Mouse (Mus musculus): Measurements from ENCODE around the gene Ldb2.

The Ldb2 gene

DNA sequence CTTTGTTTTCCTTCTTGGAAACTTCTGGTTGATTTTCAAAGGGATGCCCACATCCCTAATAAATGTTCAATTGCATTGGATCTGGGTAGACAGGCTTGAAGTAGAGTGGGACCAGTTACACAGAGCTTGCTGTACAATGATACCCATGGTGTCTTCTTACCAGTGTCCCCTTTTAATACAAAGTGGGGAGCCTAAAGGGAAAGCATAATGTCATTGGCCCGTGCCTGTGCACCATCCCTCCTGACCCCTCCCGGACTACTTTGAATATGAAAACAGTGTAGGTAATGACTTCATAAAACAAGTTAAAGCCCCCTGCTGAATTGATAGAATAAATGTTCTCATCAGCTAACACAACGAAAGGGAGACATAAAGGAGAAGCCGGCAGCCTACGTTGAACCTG, 172.0 kb downstream of the Ldb2 start:
- TF ChIP-seq NANOG (IDR thresholded peaks at IDR 0.05; ENCODE audit: borderline replicate concordance, low read length), result no peak
- no peak for TF ChIP-seq POU5F1 (IDR thresholded peaks at IDR 0.05; ENCODE audit: borderline replicate concordance, low read length)
- TF ChIP-seq CTCF (conservative IDR thresholded peaks at IDR 0.05; ENCODE audit: low read length), result no peak
- H3K4me1 ChIP-seq (replicated peaks; ENCODE audit: low read depth, low read length), result no peaks in the 10 kb centered on the region
- H3K27me3 ChIP-seq (ENCODE audit: insufficient read depth, low read length), result no peaks in the 10 kb centered on the region
- H3K4me3 ChIP-seq (replicated peaks; ENCODE audit: low read length), result no peak overlapping the region
- H3K9me3 ChIP-seq (ENCODE audit: low read length), result no peaks in the 10 kb centered on the region
- no peaks in the 10 kb centered on the region for H3K36me3 ChIP-seq (ENCODE audit: insufficient read depth, low read length)

- no peaks in the 10 kb centered on the region for H3K4me1 ChIP-seq (replicated peaks; ENCODE audit: low read depth, low read length)
- H3K27me3 ChIP-seq (ENCODE audit: insufficient read depth, low read length), result no peaks in the 10 kb centered on the region
- no peak for TF ChIP-seq NANOG (IDR thresholded peaks at IDR 0.05; ENCODE audit: borderline replicate concordance, low read length)
- TF ChIP-seq POU5F1 (IDR thresholded peaks at IDR 0.05; ENCODE audit: borderline replicate concordance, low read length), result no peak
- TF ChIP-seq CTCF (conservative IDR thresholded peaks at IDR 0.05; ENCODE audit: low read length), result no peak
- H3K9me3 ChIP-seq (ENCODE audit: low read length), result no peaks in the 10 kb centered on the region
- H3K4me3 ChIP-seq (replicated peaks; ENCODE audit: low read length), result no peak overlapping the region
- no peaks in the 10 kb centered on the region for H3K36me3 ChIP-seq (ENCODE audit: insufficient read depth, low read length)
Observed at GRCm38 (mm10) chr5:44626885-44627284, 172.6 kb downstream of the Ldb2 start.

DNA sequence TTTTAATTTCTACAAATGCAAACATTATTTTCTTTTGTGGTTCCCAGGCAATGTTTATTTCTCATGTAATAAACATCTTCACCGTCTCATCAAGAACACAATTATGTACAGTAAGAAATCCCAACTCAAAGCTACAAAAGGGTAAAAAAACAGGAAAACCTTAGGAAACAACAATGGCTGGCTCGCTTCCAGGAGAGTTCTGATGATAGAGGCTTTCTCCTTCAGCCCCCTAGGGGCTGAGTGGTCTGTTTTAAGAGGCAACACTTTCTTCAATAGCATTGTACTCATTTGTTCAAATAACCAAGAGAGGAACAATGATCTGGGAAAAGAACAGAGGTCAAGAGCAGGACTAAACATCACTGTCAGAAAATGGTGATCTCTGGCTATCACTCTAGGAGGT, 173.4 kb downstream of the Ldb2 start:
- H3K4me3 ChIP-seq (replicated peaks; ENCODE audit: low read length), result no peak overlapping the region

DNA sequence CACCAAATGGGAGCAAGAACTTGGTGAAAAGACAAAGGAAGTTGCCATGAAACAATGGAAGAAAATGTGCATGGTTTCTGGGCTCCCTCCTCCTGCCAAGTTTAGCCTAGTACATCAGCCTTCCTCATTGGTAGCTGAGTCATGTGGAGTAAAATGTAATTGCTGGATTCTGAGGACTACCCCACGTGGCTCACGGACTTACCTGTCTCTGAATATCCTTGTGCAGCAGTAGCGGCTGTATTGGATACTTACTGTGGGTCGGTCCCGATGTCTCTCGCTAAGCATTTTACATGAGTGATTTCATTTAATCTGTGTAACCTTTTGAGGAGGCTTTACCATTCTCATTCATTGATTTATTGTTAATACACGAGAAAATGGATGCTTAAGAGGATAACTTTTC, 183.8 kb downstream of the Ldb2 start:
- H3K27me3 ChIP-seq (ENCODE audit: insufficient read depth, low read length), result no peaks in the 10 kb centered on the region
- no peaks in the 10 kb centered on the region for H3K36me3 ChIP-seq (ENCODE audit: insufficient read depth, low read length)
- no peak overlapping the region for H3K4me3 ChIP-seq (replicated peaks; ENCODE audit: low read length)
- H3K4me1 ChIP-seq (replicated peaks; ENCODE audit: low read depth, low read length), result no peaks in the 10 kb centered on the region
- TF ChIP-seq NANOG (IDR thresholded peaks at IDR 0.05; ENCODE audit: borderline replicate concordance, low read length) (no peak), CTCF (conservative IDR thresholded peaks at IDR 0.05; ENCODE audit: low read length) (no peak), POU5F1 (IDR thresholded peaks at IDR 0.05; ENCODE audit: borderline replicate concordance, low read length) (no peak)
- H3K9me3 ChIP-seq (ENCODE audit: low read length), result no peaks in the 10 kb centered on the region

More for the DNA sequence above, 173.4 kb downstream of the Ldb2 start:
- H3K36me3 ChIP-seq (ENCODE audit: insufficient read depth, low read length), result no peaks in the 10 kb centered on the region
- H3K9me3 ChIP-seq (ENCODE audit: low read length), result no peaks in the 10 kb centered on the region
- no peak for TF ChIP-seq CTCF (conservative IDR thresholded peaks at IDR 0.05; ENCODE audit: low read length)
- TF ChIP-seq POU5F1 (IDR thresholded peaks at IDR 0.05; ENCODE audit: borderline replicate concordance, low read length), result no peak
- TF ChIP-seq NANOG (IDR thresholded peaks at IDR 0.05; ENCODE audit: borderline replicate concordance, low read length), result no peak
- no peaks in the 10 kb centered on the region for H3K4me1 ChIP-seq (replicated peaks; ENCODE audit: low read depth, low read length)
- no peaks in the 10 kb centered on the region for H3K27me3 ChIP-seq (ENCODE audit: insufficient read depth, low read length)

- Histone ChIP-seq H3K4me3 (replicated peaks; ENCODE audit: low read length) (no peak overlapping the region), H3K4me1 (replicated peaks; ENCODE audit: low read depth, low read length) (no peaks in the 10 kb centered on the region), H3K36me3 (ENCODE audit: insufficient read depth, low read length) (no peaks in the 10 kb centered on the region), H3K27me3 (ENCODE audit: insufficient read depth, low read length) (no peaks in the 10 kb centered on the region), H3K9me3 (ENCODE audit: low read length) (no peaks in the 10 kb centered on the region)
- TF ChIP-seq CTCF (conservative IDR thresholded peaks at IDR 0.05; ENCODE audit: low read length), result no peak
- no peak for TF ChIP-seq NANOG (IDR thresholded peaks at IDR 0.05; ENCODE audit: borderline replicate concordance, low read length)
- no peak for TF ChIP-seq POU5F1 (IDR thresholded peaks at IDR 0.05; ENCODE audit: borderline replicate concordance, low read length)
Observed at GRCm38 (mm10) chr5:44608901-44609300, 190.6 kb downstream of the Ldb2 start.

- Histone ChIP-seq H3K4me1 (replicated peaks; ENCODE audit: low read depth, low read length) (no peaks in the 10 kb centered on the region), H3K9me3 (ENCODE audit: low read length) (no peaks in the 10 kb centered on the region), H3K4me3 (replicated peaks; ENCODE audit: low read length) (no peak overlapping the region), H3K27me3 (ENCODE audit: insufficient read depth, low read length) (no peaks in the 10 kb centered on the region), H3K36me3 (ENCODE audit: insufficient read depth, low read length) (no peaks in the 10 kb centered on the region)
- no peak for TF ChIP-seq NANOG (IDR thresholded peaks at IDR 0.05; ENCODE audit: borderline replicate concordance, low read length)
- TF ChIP-seq POU5F1 (IDR thresholded peaks at IDR 0.05; ENCODE audit: borderline replicate concordance, low read length), result no peak
- TF ChIP-seq CTCF (conservative IDR thresholded peaks at IDR 0.05; ENCODE audit: low read length), result no peak
Observed at GRCm38 (mm10) chr5:44601340-44601739, 198.1 kb downstream of the Ldb2 start.

DNA sequence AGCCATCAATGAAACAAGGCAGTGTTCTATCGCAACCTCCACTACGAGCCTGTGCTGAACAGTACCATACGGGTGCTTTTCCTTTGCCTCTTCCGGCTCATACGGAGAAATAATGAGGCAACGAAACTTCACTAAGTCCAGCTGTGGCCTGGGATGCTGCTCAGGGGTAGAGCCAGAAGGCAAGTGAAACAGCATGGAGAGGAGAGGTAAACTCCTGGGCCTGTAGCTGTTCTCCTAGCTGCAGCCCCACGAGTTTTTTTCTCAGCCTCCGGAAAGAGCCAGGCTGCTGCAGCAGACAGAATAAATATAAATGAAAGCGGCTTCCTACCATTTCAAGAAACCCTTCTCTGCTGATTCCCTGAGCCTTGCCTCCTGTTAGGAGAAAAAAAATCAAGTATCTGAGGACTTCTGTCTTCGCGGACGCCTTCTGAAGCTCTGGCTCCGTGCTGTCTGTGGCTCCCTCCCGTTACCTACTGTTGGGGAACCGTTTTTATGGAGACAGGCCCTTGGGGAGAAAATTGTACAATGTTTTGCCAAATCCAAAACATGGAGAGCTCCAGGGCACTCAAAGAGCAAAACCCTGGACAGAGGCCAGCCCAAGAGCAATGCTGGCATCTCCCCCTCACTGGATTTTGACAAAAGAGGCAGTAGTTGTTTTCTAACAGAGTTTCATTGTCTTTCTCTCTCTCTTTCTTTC, 205.8 kb downstream of the Ldb2 start:
- H3K9me3 ChIP-seq (ENCODE audit: low read length), result no peaks in the 10 kb centered on the region
- TF ChIP-seq POU5F1 (IDR thresholded peaks at IDR 0.05; ENCODE audit: borderline replicate concordance, low read length) (no peak), NANOG (IDR thresholded peaks at IDR 0.05; ENCODE audit: borderline replicate concordance, low read length) (no peak), CTCF (conservative IDR thresholded peaks at IDR 0.05; ENCODE audit: low read length) (no peak)
- H3K27me3 ChIP-seq (ENCODE audit: insufficient read depth, low read length), result no peaks in the 10 kb centered on the region
- H3K4me1 ChIP-seq (replicated peaks; ENCODE audit: low read depth, low read length), result no peaks in the 10 kb centered on the region
- no peaks in the 10 kb centered on the region for H3K36me3 ChIP-seq (ENCODE audit: insufficient read depth, low read length)
- H3K4me3 ChIP-seq (replicated peaks; ENCODE audit: low read length), result no peak overlapping the region

- H3K27me3 ChIP-seq (ENCODE audit: insufficient read depth, low read length), result no peaks in the 10 kb centered on the region
- H3K4me3 ChIP-seq (replicated peaks; ENCODE audit: low read length), result no peak overlapping the region
- H3K9me3 ChIP-seq (ENCODE audit: low read length), result no peaks in the 10 kb centered on the region
- no peaks in the 10 kb centered on the region for H3K4me1 ChIP-seq (replicated peaks; ENCODE audit: low read depth, low read length)
- TF ChIP-seq NANOG (IDR thresholded peaks at IDR 0.05; ENCODE audit: borderline replicate concordance, low read length), result no peak
- TF ChIP-seq POU5F1 (IDR thresholded peaks at IDR 0.05; ENCODE audit: borderline replicate concordance, low read length), result no peak
- no peak for TF ChIP-seq CTCF (conservative IDR thresholded peaks at IDR 0.05; ENCODE audit: low read length)
- H3K36me3 ChIP-seq (ENCODE audit: insufficient read depth, low read length), result no peaks in the 10 kb centered on the region
Observed at GRCm38 (mm10) chr5:44590750-44591149, 208.7 kb downstream of the Ldb2 start.

DNA sequence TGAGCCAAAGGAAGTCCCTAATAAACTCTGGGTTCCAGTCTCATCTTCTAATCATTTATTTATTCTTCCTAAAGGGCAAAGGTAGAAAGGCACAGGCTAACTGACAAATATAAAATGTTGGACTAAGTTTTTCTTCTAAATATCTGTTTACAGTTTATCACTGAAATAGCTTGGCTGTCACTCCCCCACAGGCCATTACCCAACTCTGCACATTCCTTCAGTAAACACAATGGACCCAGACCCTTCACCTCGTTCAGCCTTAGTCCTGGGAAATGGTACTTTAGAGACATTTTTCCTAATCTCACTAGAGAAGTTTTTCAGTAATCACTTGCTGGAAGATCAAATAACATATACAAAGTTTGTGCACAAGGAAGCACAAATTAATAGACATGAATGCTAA, 210.2 kb downstream of the Ldb2 start:
- H3K4me1 ChIP-seq (replicated peaks; ENCODE audit: low read depth, low read length), result no peaks in the 10 kb centered on the region
- TF ChIP-seq NANOG (IDR thresholded peaks at IDR 0.05; ENCODE audit: borderline replicate concordance, low read length) (no peak), POU5F1 (IDR thresholded peaks at IDR 0.05; ENCODE audit: borderline replicate concordance, low read length) (no peak), CTCF (conservative IDR thresholded peaks at IDR 0.05; ENCODE audit: low read length) (no peak)
- no peaks in the 10 kb centered on the region for H3K36me3 ChIP-seq (ENCODE audit: insufficient read depth, low read length)
- H3K27me3 ChIP-seq (ENCODE audit: insufficient read depth, low read length), result no peaks in the 10 kb centered on the region
- no peaks in the 10 kb centered on the region for H3K9me3 ChIP-seq (ENCODE audit: low read length)
- no peak overlapping the region for H3K4me3 ChIP-seq (replicated peaks; ENCODE audit: low read length)
